Mouse (Mus musculus): ENCODE measurements around the gene Prdm16. TPM values are rescaled to one million over a fixed set of nuclear protein-coding genes. Genes with fewer than 3 reads are reported as not detected.
A peak's percentile ranks its signal among the peaks of the same experiment; 100 is the strongest.

The Prdm16 gene
- polyA plus RNA-seq, 1 experiment from 2014 or later = 7.7 TPM

GRCm38 (mm10) chr4:154661256-154661655 lies 24.6 kb upstream of the Prdm16 start:
- H3K4me2 ChIP-seq = no peak overlapping the region
- no peaks in the 10 kb centered on the region for H3K36me3 ChIP-seq
- H3K27ac ChIP-seq (replicated peaks) = no peak overlapping the region
- peaks cover 6% of the 10 kb centered on the region; the same call in 1 of the 2 replicates for H3K27me3 ChIP-seq (replicated peaks)
- 42% methylated on average over 6 of the region's 6 CpGs for WGBS
- no peaks in the 10 kb centered on the region for H3K9me3 ChIP-seq (replicated peaks)
- no peak overlapping the region for H3K9ac ChIP-seq (replicated peaks)
- no peaks in the 10 kb centered on the region for H3K4me1 ChIP-seq
- ATAC-seq (ENCODE audit: low FRiP score) = no peak
- no peak overlapping the region for H3K4me3 ChIP-seq (replicated peaks)

- Histone ChIP-seq H3K27ac (replicated peaks) (no peak overlapping the region), H3K4me2 (no peak overlapping the region), H3K4me3 (replicated peaks) (no peak overlapping the region), H3K9me3 (replicated peaks) (no peaks in the 10 kb centered on the region), H3K27me3 (replicated peaks) (peaks cover 10% of the 10 kb centered on the region), H3K4me1 (no peaks in the 10 kb centered on the region), H3K36me3 (no peaks in the 10 kb centered on the region), H3K9ac (replicated peaks) (no peak overlapping the region)
- no peak for ATAC-seq (ENCODE audit: low FRiP score)
Measured at GRCm38 (mm10) chr4:154660025-154660424, 23.4 kb upstream of the Prdm16 start.

DNA sequence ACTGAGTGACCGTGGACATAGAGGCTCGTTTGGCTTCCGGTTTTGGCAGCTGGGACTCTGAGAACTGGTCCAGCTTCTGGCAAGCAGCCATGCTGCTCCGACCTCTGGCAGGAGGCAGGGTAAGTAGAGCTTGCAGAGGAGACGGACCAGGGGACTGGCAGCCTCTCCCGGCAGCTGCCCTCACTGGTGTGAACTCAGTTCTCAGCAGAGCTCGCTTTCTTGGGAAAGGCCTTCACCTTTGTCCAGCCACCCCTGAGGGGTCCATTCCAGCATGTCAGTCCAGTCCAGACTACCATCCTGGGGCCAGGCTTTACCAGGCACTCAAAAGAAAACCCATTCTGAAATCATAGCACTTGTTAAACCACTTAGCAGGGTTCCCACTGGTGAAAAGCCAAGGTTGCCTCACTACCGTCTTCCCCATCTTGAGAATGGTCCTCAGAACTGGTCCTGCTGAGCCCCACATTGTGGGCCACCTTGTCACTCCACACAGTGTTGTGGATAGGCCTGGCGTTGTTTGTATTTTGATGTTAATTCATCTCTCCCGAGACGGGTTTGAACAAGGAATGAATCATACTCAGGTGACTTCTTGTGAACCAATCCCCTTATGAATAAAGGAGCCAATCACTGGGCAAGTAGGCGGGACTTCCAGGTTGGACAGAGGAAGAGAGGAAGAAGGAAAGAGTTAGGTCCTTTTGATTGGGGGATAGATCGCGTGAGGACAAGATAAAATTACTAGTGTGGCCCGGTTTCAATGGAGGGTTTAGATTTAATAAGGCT lies 18.6 kb upstream of the Prdm16 start:
- Histone ChIP-seq H3K4me1 (0 out of 2 replicates have a peak, but pooled peaks cover 2% of the 10 kb centered on the region), H3K27me3 (replicated peaks) (peaks cover 7% of the 10 kb centered on the region; the same call in 1 of the 2 replicates), H3K9ac (replicated peaks) (no peak overlapping the region), H3K27ac (replicated peaks) (no peak overlapping the region), H3K36me3 (no peaks in the 10 kb centered on the region), H3K4me3 (replicated peaks) (no peak overlapping the region), H3K4me2 (no peak overlapping the region), H3K9me3 (replicated peaks) (no peaks in the 10 kb centered on the region)
- no peak for ATAC-seq (ENCODE audit: low FRiP score)
- 74% methylated on average over 15 of the region's 15 CpGs for WGBS

- H3K4me1 ChIP-seq = 0 out of 2 replicates have a peak, but pooled peaks cover 2% of the 10 kb centered on the region
- peaks cover 9% of the 10 kb centered on the region; the same call in 1 of the 2 replicates for H3K27me3 ChIP-seq (replicated peaks)
- WGBS = 20% methylated on average over 5 of the region's 5 CpGs
- H3K9me3 ChIP-seq (replicated peaks) = no peaks in the 10 kb centered on the region
- no peak overlapping the region for H3K9ac ChIP-seq (replicated peaks)
- ATAC-seq (ENCODE audit: low FRiP score) = no peak
- no peak overlapping the region for H3K27ac ChIP-seq (replicated peaks)
- no peak overlapping the region for H3K4me3 ChIP-seq (replicated peaks)
- H3K4me2 ChIP-seq = no peak overlapping the region
- H3K36me3 ChIP-seq = no peaks in the 10 kb centered on the region
Measured at GRCm38 (mm10) chr4:154652494-154652893, 15.8 kb upstream of the Prdm16 start.

DNA sequence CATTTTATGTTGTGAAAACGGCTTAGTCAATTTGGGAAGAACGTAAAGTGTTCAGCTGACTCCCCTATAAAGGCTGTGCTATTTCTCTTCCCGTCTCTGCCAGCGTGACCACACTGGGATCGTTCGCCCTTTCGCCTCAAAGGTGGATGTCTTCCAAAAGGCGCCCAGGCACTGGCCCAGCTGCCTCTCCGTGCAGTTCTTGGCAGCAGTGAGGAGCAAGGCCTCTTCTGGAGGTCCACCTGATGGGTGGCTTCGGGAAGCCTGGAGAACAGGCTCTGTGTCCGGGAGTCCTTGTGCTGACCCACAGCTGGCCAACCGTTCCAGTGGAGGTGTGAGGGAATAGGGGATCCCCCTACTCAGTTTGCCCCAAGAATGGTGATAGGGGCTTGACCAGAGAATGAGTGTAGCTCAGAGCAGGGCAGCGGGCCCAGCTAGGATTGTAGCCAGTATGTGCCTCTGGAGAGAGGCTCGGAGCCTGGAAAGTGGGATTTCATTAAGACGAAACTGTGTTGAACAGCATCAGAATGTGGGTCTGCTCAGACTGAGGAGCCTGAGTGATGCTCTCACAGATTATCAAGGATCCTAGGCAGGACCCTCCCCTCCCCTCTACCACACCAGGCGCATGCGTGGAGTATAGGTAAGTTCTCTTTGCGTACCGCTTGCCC lies 12.5 kb upstream of the Prdm16 start:
- Histone ChIP-seq H3K4me2 (no peak overlapping the region), H3K9ac (replicated peaks) (no peak overlapping the region), H3K36me3 (no peaks in the 10 kb centered on the region), H3K9me3 (replicated peaks) (peaks cover 9% of the 10 kb centered on the region; the same call in 1 of the 2 replicates), H3K27me3 (replicated peaks) (peaks cover 26% of the 10 kb centered on the region), H3K27ac (replicated peaks) (no peak overlapping the region), H3K4me1 (0 out of 2 replicates have a peak, but pooled peaks cover 2% of the 10 kb centered on the region), H3K4me3 (replicated peaks) (no peak overlapping the region)
- 76% methylated on average over 19 of the region's 19 CpGs for WGBS
- no peak for ATAC-seq (ENCODE audit: low FRiP score)

DNA sequence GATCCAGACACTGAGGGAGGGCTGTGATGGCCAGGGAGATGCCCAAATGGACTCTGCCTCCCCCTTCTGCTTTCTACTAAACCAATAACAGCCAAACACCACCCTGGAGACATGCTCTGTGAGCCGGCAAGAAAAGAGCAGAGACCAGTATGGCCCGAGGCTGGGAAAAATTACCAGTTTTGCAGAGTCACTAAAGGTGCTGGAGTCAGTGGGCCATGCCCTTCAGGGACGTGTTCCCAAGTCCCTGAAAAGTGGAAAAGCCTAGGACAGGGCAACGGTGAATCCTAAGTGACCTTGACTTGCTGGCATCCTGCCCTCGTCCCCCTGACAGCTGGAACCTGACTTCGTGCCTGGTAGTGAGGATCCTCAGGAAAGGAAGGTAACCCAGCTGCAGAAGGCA lies 5.8 kb upstream of the Prdm16 start:
- H3K27ac ChIP-seq (replicated peaks) = no peak overlapping the region
- WGBS = 4% methylated on average over 6 of the region's 6 CpGs
- no peak overlapping the region for H3K9ac ChIP-seq (replicated peaks)

GRCm38 (mm10) chr4:154641296-154642110 lies 4.8 kb upstream of the Prdm16 start:
- no peak overlapping the region for H3K4me2 ChIP-seq
- no peak overlapping the region for H3K9ac ChIP-seq (replicated peaks)
- peaks cover 17% of the 10 kb centered on the region for H3K4me1 ChIP-seq
- WGBS = 2% methylated on average over 32 of the region's 32 CpGs
- no peaks in the 10 kb centered on the region for H3K36me3 ChIP-seq
- no peak overlapping the region for H3K27ac ChIP-seq (replicated peaks)
- ATAC-seq (ENCODE audit: low FRiP score) = no peak
- 0 out of 2 replicates have a peak, but pooled peaks cover 4% of the 10 kb centered on the region for H3K9me3 ChIP-seq (replicated peaks)
- no peak overlapping the region for H3K4me3 ChIP-seq (replicated peaks)
- peaks cover 72% of the 10 kb centered on the region for H3K27me3 ChIP-seq (replicated peaks)

More for the DNA sequence above, 5.8 kb upstream of the Prdm16 start:
- peaks cover 8% of the 10 kb centered on the region for H3K4me1 ChIP-seq
- no peak for ATAC-seq (ENCODE audit: low FRiP score)
- H3K9me3 ChIP-seq (replicated peaks) = peaks cover 9% of the 10 kb centered on the region; the same call in 1 of the 2 replicates
- no peak overlapping the region for H3K4me3 ChIP-seq (replicated peaks)
- no peak overlapping the region for H3K4me2 ChIP-seq
- peaks cover 76% of the 10 kb centered on the region for H3K27me3 ChIP-seq (replicated peaks)
- H3K36me3 ChIP-seq = no peaks in the 10 kb centered on the region

GRCm38 (mm10) chr4:154640443-154641295 lies 4.0 kb upstream of the Prdm16 start:
- H3K4me2 ChIP-seq = no peak overlapping the region
- no peak overlapping the region for H3K9ac ChIP-seq (replicated peaks)
- WGBS = 5% methylated on average over 20 of the region's 20 CpGs
- no peak overlapping the region for H3K4me3 ChIP-seq (replicated peaks)
- peaks cover 26% of the 10 kb centered on the region for H3K4me1 ChIP-seq
- 0 out of 2 replicates have a peak, but pooled peaks cover 4% of the 10 kb centered on the region for H3K9me3 ChIP-seq (replicated peaks)
- no peak overlapping the region for H3K27ac ChIP-seq (replicated peaks)
- peaks cover 72% of the 10 kb centered on the region for H3K27me3 ChIP-seq (replicated peaks)
- no peak for ATAC-seq (ENCODE audit: low FRiP score)
- H3K36me3 ChIP-seq = no peaks in the 10 kb centered on the region

GRCm38 (mm10) chr4:154639591-154640442 lies 3.1 kb upstream of the Prdm16 start:
- ATAC-seq (ENCODE audit: low FRiP score) = no peak
- no peak overlapping the region for H3K4me2 ChIP-seq
- WGBS = 9% methylated on average over 13 of the region's 13 CpGs
- peaks cover 68% of the 10 kb centered on the region for H3K27me3 ChIP-seq (replicated peaks)
- no peak overlapping the region for H3K9ac ChIP-seq (replicated peaks)
- no peaks in the 10 kb centered on the region for H3K9me3 ChIP-seq (replicated peaks)
- H3K4me1 ChIP-seq = peaks cover 34% of the 10 kb centered on the region
- H3K4me3 ChIP-seq (replicated peaks) = no peak overlapping the region
- no peaks in the 10 kb centered on the region for H3K36me3 ChIP-seq
- no peak overlapping the region for H3K27ac ChIP-seq (replicated peaks)

GRCm38 (mm10) chr4:154639126-154639525 lies 2.5 kb upstream of the Prdm16 start:
- H3K4me2 ChIP-seq = 0 out of 2 replicates have a peak overlapping the region, but pooled peaks have one; percentile 1
- ATAC-seq (ENCODE audit: low FRiP score) = no peak
- peaks cover 39% of the 10 kb centered on the region for H3K4me1 ChIP-seq
- 3% methylated on average over 7 of the region's 7 CpGs for WGBS
- H3K27me3 ChIP-seq (replicated peaks) = peaks cover 71% of the 10 kb centered on the region
- no peak overlapping the region for H3K27ac ChIP-seq (replicated peaks)
- H3K36me3 ChIP-seq = no peaks in the 10 kb centered on the region
- H3K9me3 ChIP-seq (replicated peaks) = no peaks in the 10 kb centered on the region
- H3K4me3 ChIP-seq (replicated peaks) = no peak overlapping the region
- H3K9ac ChIP-seq (replicated peaks) = no peak overlapping the region
